Mouse (Mus musculus) hindbrain, embryonic 14.5 days (tissue): ENCODE measurements at regions not wholly inside any gene's neighbourhood (a gene's known extent, or its start where the extent isn't known, plus 50 kb on each side); places are given as distances from the start of the nearest gene placed in this dataset.

ENCODE experiments used
- ATAC-seq: fragments of 200-750 bp; cut with Nextera tagmentation; 2 replicates; pipeline ENCODE4 v1.8.0; 2017; ENCODE audit warnings: moderate number of reproducible peaks, mild to moderate bottlenecking, moderate TSS enrichment, moderate library complexity; ENCODE audit not compliant: low FRiP score
- DNase-seq: peaks from one replicate; pipeline ENCODE4 v3.0.0-alpha.2; 2015; ENCODE audit warnings: low spot score
- H3K27ac ChIP-seq: fragments of 300-500 bp; sonication (generic); 2 replicates; pipeline ENCODE4 v1.5.1; 2014; ENCODE audit warnings: mild to moderate bottlenecking, moderate library complexity
- H3K27me3 ChIP-seq: fragments of 300-500 bp; sonication (generic); 2 replicates; pipeline ENCODE4 v1.6.1; 2014; ENCODE audit warnings: mild to moderate bottlenecking, low read length, mixed read lengths; ENCODE audit not compliant: control insufficient read depth, insufficient read depth
- H3K36me3 ChIP-seq: fragments of 300-500 bp; sonication (generic); replicated peaks from 2 replicates; pipeline ENCODE4 v1.6.1; 2014; ENCODE audit not compliant: control insufficient read depth, insufficient read depth
- H3K4me1 ChIP-seq: fragments of 300-500 bp; sonication (generic); replicated peaks from 2 replicates; pipeline ENCODE4 v1.6.1; 2014; ENCODE audit warnings: antibody characterized with exemption, low read length, mixed read lengths; ENCODE audit not compliant: control insufficient read depth, insufficient read depth
- H3K4me2 ChIP-seq: fragments of 300-500 bp; sonication (generic); replicated peaks from 2 replicates; pipeline ENCODE4 v1.6.1; 2014; ENCODE audit warnings: mild to moderate bottlenecking, moderate library complexity
- H3K4me3 ChIP-seq: fragments of 300-500 bp; sonication (generic); replicated peaks from 2 replicates; pipeline ENCODE4 v1.5.1; 2014; ENCODE audit warnings: mild to moderate bottlenecking, low read length
- H3K9ac ChIP-seq: fragments of 300-500 bp; sonication (generic); 2 replicates; pipeline ENCODE4 v1.6.1; 2014
- H3K9me3 ChIP-seq: fragments of 300-500 bp; sonication (generic); 2 replicates; pipeline ENCODE4 v1.6.1; 2016; ENCODE audit warnings: low read length; ENCODE audit not compliant: control insufficient read depth
- WGBS: fragments of 180-500 bp; shearing (Covaris S2); extraction: QIAGEN DNeasy Blood & Tissue Kit; methylation state at CpG from one replicate; pipeline ENCODE4 v1.1.7; 2014; 5-methylcytosine and 5-hydroxymethylcytosine counted together

- DNase-seq = no peak
- no peak overlapping the region for H3K4me3 ChIP-seq
- no peak overlapping the region for H3K9ac ChIP-seq
- H3K36me3 ChIP-seq = no peaks in the 10 kb centered on the region
- 50% methylated on average over 14 of the region's 14 CpGs for WGBS
- 0 out of 2 replicates have a peak, but pooled peaks have one; percentile 27 for ATAC-seq
- no peaks in the 10 kb centered on the region for H3K4me1 ChIP-seq
- no peak overlapping the region for H3K27ac ChIP-seq
- no peaks in the 10 kb centered on the region for H3K9me3 ChIP-seq
- H3K4me2 ChIP-seq = no peak overlapping the region
- H3K27me3 ChIP-seq = no peaks in the 10 kb centered on the region
Measured at GRCm38 (mm10) chr1:183504103-183504841, 86.3 kb downstream of the Hhipl2 start.

- Histone ChIP-seq H3K36me3 (no peaks in the 10 kb centered on the region), H3K9ac (no peak overlapping the region), H3K4me2 (no peak overlapping the region), H3K27me3 (no peaks in the 10 kb centered on the region), H3K9me3 (no peaks in the 10 kb centered on the region), H3K4me1 (no peaks in the 10 kb centered on the region), H3K4me3 (no peak overlapping the region), H3K27ac (no peak overlapping the region)
- DNase-seq (no peak), ATAC-seq (no peak)
- 88% methylated on average over 2 of the region's 2 CpGs for WGBS
Measured at GRCm38 (mm10) chr1:183507893-183508292, 89.9 kb downstream of the Hhipl2 start.

GRCm38 (mm10) chr1:183510759-183511158 lies 92.7 kb downstream of the Hhipl2 start:
- Histone ChIP-seq H3K4me1 (no peaks in the 10 kb centered on the region), H3K4me3 (no peak overlapping the region), H3K9ac (no peak overlapping the region), H3K36me3 (no peaks in the 10 kb centered on the region), H3K27ac (no peak overlapping the region), H3K4me2 (no peak overlapping the region), H3K9me3 (no peaks in the 10 kb centered on the region), H3K27me3 (no peaks in the 10 kb centered on the region)
- WGBS = 89% methylated on average over 10 of the region's 10 CpGs
- no peak for ATAC-seq
- DNase-seq = no peak

- no peaks in the 10 kb centered on the region for H3K9me3 ChIP-seq
- DNase-seq = no peak
- H3K4me2 ChIP-seq = no peak overlapping the region
- no peaks in the 10 kb centered on the region for H3K4me1 ChIP-seq
- no peak overlapping the region for H3K4me3 ChIP-seq
- no peak overlapping the region for H3K9ac ChIP-seq
- no peak for ATAC-seq
- H3K27me3 ChIP-seq = no peaks in the 10 kb centered on the region
- 56% methylated on average over 3 of the region's 3 CpGs for WGBS
- no peak overlapping the region for H3K27ac ChIP-seq
- H3K36me3 ChIP-seq = no peaks in the 10 kb centered on the region
Measured at GRCm38 (mm10) chr1:183513876-183514275, 95.9 kb downstream of the Hhipl2 start.

- no peak for DNase-seq
- WGBS = 46% methylated on average over 15 of the region's 15 CpGs
- Histone ChIP-seq H3K9me3 (no peaks in the 10 kb centered on the region), H3K36me3 (no peaks in the 10 kb centered on the region), H3K4me3 (no peak overlapping the region), H3K27me3 (no peaks in the 10 kb centered on the region), H3K4me2 (no peak overlapping the region), H3K4me1 (no peaks in the 10 kb centered on the region), H3K27ac (0 out of 2 replicates have a peak overlapping the region, but pooled peaks have one; percentile 6), H3K9ac (no peak overlapping the region)
- ATAC-seq = peak; percentile 57; the same call in 1 of the 2 replicates
Measured at GRCm38 (mm10) chr1:183514281-183514983, 96.4 kb downstream of the Hhipl2 start.

GRCm38 (mm10) chr1:183514984-183515287 lies 96.9 kb downstream of the Hhipl2 start:
- Histone ChIP-seq H3K27me3 (no peaks in the 10 kb centered on the region), H3K27ac (0 out of 2 replicates have a peak overlapping the region, but pooled peaks have one; percentile 6), H3K4me2 (no peak overlapping the region), H3K4me1 (no peaks in the 10 kb centered on the region), H3K9me3 (no peaks in the 10 kb centered on the region), H3K9ac (no peak overlapping the region), H3K4me3 (no peak overlapping the region), H3K36me3 (no peaks in the 10 kb centered on the region)
- 44% methylated on average over 2 of the region's 2 CpGs for whole genome bisulfite sequencing
- ATAC-seq = peak; percentile 31; the same call in 1 of the 2 replicates
- no peak for DNase-seq

GRCm38 (mm10) chr1:183516167-183516566 lies 98.2 kb downstream of the Hhipl2 start:
- Histone ChIP-seq H3K4me1 (peaks cover 3% of the 10 kb centered on the region; the same call in 1 of the 2 replicates), H3K27ac (no peak overlapping the region), H3K36me3 (no peaks in the 10 kb centered on the region), H3K4me3 (no peak overlapping the region), H3K27me3 (no peaks in the 10 kb centered on the region), H3K9ac (no peak overlapping the region), H3K4me2 (no peak overlapping the region), H3K9me3 (no peaks in the 10 kb centered on the region)
- 62% methylated on average over 4 of the region's 4 CpGs for WGBS
- ATAC-seq (no peak), DNase-seq (peak; percentile 36)

GRCm38 (mm10) chr1:183517236-183517635 lies 99.2 kb downstream of the Hhipl2 start:
- no peak for ATAC-seq
- H3K36me3 ChIP-seq = no peaks in the 10 kb centered on the region
- WGBS = 44% methylated on average over 4 of the region's 4 CpGs
- no peak for DNase-seq
- H3K27me3 ChIP-seq = no peaks in the 10 kb centered on the region
- H3K9me3 ChIP-seq = no peaks in the 10 kb centered on the region
- H3K27ac ChIP-seq = no peak overlapping the region
- no peak overlapping the region for H3K4me3 ChIP-seq
- no peak overlapping the region for H3K4me2 ChIP-seq
- H3K4me1 ChIP-seq = peaks cover 14% of the 10 kb centered on the region; the same call in 1 of the 2 replicates
- H3K9ac ChIP-seq = no peak overlapping the region

GRCm38 (mm10) chr1:183521569-183521968 lies 103.6 kb downstream of the Hhipl2 start:
- WGBS = 19% methylated on average over 7 of the region's 7 CpGs
- Histone ChIP-seq H3K4me3 (no peak overlapping the region), H3K9ac (no peak overlapping the region), H3K27ac (peak overlapping the region; percentile 55; the same call in 1 of the 2 replicates), H3K4me1 (peaks cover 15% of the 10 kb centered on the region; the same call in 1 of the 2 replicates), H3K36me3 (no peaks in the 10 kb centered on the region), H3K4me2 (no peak overlapping the region), H3K9me3 (no peaks in the 10 kb centered on the region), H3K27me3 (no peaks in the 10 kb centered on the region)
- DNase-seq = peak; percentile 49
- peak; percentile 76; the same call in 1 of the 2 replicates for ATAC-seq
